Mouse (Mus musculus) stomach, embryonic 15.5 days (tissue): ENCODE measurements around the gene Jun. TPM values are rescaled to one million over a fixed set of nuclear protein-coding genes. Genes with fewer than 3 reads are reported as not detected.

Source experiments
- polyA plus RNA-seq: library from polyadenylated mRNA; unstranded; fragments of >200 nt; fragmentation: Nextera tagmentation; extraction: Ambion mirVana; gene quantifications from 2 replicates; pipeline ENCODE4 v1.2.1, GENCODE M21; 2015

Gene Jun
- polyA plus RNA-seq, 1 experiment from 2014 or later: 102 TPM

Other genes with a start within 250 kb of the Jun start
- 0.12 TPM in 1 of 2 replicates, not detected in the other for gene Eqtn, start 123.4 kb downstream of the Jun start, polyA plus RNA-seq
- gene Mysm1, start 73.1 kb downstream of the Jun start, polyA plus RNA-seq: 30.9 and 31.9 TPM in 2 replicates